Mouse (Mus musculus) kidney, postnatal 10 days (tissue): ENCODE data around the gene Ap1g2.
A peak's percentile ranks its signal among the peaks of the same experiment; 100 is the strongest.

Source experiments
- DNase-seq: peaks from one replicate; pipeline ENCODE4 v3.0.0; 2021; ENCODE audit warnings: mixed read lengths

Gene Ap1g2

DNA sequence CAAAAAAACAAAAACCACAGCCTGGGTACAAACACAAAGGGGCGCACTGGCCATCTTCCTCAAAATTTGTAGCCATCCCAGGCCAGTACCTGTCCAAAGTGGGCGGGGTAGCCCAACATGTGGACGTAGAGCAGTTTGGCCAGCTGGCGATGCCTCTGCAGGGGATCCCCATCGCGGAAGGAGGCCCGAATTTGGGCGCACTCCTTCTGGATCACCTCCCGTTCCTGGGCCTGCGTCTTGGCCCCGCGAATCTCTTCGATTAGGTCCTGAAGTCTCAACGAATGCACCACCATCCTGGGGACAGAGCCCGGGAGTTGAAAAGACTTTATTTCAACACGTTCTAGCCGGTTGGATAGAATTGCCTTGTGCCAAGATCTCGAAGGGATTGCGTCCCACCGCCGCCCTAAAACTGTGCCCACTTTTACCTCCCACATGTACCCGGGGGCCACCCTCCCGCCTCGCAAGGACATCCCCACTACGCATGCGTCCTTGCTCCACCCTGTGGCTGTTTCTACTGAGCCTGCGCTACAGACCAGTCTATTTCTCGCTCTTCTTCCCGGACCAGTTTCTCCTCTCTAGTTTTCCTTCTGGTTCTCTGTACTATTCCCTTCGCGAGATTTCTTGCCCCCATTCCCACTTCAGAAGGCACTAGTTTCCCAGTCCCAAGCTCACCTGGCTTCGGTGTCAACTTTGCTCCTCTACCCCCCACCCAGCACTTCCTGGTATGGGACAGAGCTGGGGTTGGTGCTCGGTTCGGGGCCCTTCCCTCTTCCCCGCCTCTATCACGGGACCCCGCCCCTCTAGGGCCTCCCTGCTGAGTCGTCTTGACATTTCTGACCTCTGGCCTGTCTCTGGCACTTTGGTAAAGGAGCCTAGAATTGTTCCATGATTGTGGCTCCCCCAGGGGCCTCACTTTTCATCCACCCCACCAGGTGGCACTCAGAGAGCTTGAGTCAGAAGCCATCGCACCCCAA, at the start of gene Ap1g2:
Gene Ap1g2, minus strand, starts transcription at position 758 of the 974 bp plus-strand sequence.
- DNase-seq, result peak; percentile 88

GRCm38 (mm10) chr14:55152951-55153481, 46.6 kb upstream of the Ap1g2 start:
- no peak for DNase-seq

- DNase-seq, result no peak
These were observed 45.8 kb upstream of the Ap1g2 start for GRCm38 (mm10) chr14:55152174-55152573.

DNA sequence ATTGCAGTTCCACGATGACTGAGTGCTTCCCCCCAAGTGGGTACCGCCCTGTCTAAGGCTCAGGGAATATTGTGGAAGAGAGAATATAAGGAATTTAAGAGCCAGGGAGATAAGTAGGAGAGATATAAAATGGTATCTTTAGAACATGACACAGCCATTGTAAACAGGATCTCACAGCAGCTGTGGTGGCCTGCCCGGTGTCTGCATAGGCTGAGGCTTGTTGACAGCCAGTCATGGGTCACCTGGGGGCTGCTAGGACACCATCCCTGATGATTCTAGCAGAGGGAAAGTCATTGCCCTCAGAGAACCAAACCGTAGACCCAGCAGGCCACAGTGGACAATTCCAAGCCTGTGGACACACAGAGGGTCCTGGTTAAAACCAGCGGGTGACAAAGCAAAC, 44.6 kb upstream of the Ap1g2 start:
- no peak for DNase-seq

DNA sequence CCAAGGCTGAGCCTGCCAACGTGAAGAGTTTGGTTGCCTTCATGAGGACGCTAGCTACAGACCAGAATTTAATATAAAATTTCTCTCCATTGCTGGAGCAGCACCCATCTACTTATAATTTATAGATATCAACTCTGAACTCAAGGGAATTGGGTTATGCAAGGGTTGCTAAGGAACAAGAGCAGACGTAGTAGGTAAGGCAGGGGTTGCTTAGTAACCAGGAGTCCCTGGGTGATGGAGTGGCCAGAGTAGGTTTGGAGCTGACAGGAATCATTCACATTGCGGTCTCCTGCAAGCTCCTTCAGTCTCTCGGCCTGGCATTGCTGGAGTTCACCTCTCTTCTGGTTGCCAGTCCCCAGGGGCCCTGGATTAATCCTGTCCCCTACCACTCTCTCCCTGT, 42.6 kb upstream of the Ap1g2 start:
- DNase-seq, result no peak

- peak; percentile 66 for DNase-seq
These were observed 42.0 kb upstream of the Ap1g2 start for GRCm38 (mm10) chr14:55148363-55148915.

- peak; percentile 26 for DNase-seq
These were observed 40.5 kb upstream of the Ap1g2 start for GRCm38 (mm10) chr14:55146829-55147401.

DNA sequence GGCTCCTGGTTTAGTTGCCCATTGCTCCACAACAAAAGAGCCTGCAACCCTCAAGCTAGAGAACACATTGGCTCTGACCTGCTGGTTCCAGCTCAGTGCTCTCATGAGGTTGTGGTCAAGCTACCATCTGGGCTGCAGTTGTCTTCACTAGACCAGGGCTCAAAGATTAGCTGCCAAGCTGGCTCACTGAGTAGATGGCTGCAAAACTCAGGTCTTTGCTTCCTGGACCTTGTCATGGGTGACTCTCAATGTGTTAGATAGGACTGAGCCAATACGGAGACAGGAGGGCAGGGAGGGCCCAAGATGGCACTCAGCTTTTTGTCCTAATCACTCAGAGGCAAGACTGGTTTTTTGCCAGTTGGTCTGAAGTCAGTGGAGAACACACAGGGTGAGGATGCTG, 39.9 kb upstream of the Ap1g2 start:
- no peak for DNase-seq

DNA sequence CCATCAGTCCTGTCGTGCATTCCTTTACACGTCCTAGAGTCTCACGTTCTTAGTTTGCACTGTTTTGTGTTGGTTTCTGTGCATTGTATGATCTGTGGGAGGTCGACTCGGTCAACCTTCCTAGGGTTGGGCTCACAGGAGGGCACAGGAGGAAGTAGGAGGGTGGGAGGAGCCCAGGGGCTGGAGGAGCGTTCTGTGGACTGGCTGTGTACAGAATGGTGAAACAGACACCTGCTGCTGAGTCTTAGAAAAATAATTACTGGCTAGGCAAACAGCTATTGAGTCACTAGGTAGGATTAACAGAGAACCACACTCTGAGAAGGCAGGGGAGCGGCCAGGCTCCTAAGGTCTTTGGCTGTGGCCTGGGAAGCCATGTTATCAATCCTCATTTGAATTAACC, 32.9 kb upstream of the Ap1g2 start:
- DNase-seq, result no peak

DNA sequence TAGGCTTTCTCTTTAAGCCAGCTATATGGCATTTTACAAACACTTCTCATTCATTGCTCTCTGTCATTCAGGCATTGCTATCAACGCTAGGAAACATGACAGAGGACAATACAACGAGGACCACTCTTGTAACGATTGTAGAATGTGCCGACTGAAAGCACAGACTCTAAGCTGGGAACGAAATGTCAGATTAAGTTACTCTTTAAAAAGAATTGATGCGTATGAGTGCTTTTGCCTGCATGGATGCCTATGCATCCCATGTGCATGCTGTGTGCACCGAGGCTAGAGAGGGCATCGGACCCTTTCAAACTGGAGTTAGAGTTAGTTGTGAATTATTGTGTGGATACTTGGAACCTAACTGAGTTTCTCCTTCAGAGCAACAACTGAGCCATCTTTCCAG, 29.3 kb upstream of the Ap1g2 start:
- no peak for DNase-seq

- no peak for DNase-seq
These were observed 20.1 kb upstream of the Ap1g2 start for GRCm38 (mm10) chr14:55126521-55126920.

- DNase-seq, result no peak
These were observed 19.3 kb upstream of the Ap1g2 start for GRCm38 (mm10) chr14:55125711-55126110.

GRCm38 (mm10) chr14:55122359-55122758, 16.0 kb upstream of the Ap1g2 start:
- no peak for DNase-seq

GRCm38 (mm10) chr14:55121947-55122346, 15.6 kb upstream of the Ap1g2 start:
- DNase-seq, result peak; percentile 91

DNA sequence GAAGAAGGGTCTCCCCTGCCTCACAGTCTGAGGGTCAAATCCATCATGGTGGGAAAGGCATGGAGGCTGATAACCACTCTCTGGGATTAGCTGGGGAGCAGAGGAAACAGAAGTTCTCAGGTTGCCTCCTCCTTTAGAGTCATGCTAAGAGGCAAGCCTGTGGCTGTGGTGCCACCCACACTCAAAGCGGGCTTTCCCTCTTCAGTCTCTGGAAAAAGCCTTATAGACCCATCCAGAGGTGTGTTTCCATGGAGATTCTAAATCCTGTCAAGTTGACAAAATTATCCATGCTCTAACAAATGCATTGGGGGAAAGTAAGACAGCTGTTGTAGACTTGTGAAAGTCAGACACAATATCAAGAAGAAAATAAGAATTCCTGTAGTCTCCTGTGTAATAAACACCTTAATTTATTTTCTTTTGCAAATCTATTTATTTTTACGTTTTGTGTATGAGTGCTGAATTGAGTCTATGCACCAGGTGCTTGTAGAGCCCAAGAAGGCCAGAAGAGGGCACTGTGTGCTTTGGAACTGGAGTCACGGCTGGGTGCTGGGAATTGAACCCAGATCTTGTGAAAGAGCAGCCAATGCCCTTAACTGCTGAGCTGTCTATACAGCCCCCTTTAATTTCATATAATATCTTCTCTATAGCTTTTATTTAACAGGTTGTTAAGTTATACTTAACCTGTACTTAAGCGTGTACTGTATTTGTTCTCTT, 13.2 kb upstream of the Ap1g2 start:
- DNase-seq, result no peak

DNA sequence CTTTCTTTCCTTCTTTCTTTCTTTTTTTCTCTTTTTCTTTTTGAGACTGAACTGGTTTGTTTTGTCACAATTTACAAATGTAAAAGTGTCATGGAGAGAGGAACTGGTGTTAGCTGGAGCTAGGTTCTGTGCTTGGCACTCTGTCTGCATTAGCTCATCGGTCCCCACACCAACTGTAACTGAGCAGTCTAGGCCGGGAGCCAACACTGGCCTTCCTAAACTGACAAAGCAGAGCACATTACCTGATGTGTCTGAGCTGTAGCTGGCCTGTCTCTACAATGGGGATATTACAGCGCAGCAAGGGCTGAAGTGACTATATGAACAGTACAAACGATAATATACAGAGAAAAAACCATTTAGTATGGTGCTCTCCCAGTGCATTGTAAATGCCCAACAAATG, 12.5 kb upstream of the Ap1g2 start:
- DNase-seq, result no peak

GRCm38 (mm10) chr14:55116425-55117200, 10.2 kb upstream of the Ap1g2 start, which contains the start of gene Jph4:
Gene Jph4, minus strand, starts transcription at chr14:55116935.
- peak; percentile 42 for DNase-seq

GRCm38 (mm10) chr14:55115846-55116245, 9.5 kb upstream of the Ap1g2 start:
- DNase-seq, result no peak

DNA sequence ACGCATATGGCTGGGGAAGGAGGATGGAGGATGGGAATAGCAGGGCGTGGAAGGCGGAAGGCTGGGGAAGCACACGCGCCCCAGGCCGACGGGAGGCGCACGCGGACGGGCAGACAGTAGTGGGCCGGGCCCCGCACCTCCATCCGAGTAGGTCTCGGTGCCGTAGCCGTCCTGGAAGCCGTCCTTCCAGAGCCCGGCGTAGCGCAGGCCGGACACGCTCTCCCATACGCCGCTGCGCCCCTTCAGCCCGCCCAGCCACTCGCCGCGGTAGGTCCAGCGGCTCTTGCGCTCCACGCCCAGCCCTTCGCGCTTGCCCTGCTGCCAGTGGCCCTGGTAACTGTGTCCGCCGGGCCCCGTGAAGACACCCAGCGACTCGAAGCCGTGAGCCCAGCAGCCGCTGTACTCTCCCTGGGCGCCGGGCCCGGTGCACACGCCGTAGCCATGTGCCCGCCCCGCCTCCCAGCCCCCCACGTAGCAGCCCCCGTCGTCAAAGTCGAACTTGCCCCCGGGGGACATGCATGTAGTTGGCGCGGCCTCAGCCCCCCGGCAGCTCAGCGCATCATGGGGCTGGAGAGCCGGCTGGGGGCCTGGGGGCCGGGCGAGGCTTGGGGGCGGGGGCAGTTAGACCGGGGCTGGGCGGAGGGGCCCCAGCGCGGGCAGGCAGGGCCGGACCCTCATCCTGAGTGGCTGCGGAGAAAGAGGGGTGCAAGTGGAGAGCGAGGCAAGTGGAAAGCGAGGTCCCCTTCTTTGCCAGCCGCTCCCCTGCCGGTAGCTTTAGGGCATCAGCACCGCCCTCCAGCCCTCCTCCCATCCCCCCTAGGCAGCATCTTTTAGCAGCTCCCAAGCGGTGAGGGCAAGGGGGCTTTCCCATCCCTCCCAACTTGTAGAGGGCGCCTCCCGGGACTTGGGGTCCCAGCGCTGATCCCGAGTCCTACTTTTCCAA, 8.6 kb upstream of the Ap1g2 start:
- DNase-seq, result peak; percentile 70

GRCm38 (mm10) chr14:55113975-55114645, 7.7 kb upstream of the Ap1g2 start:
- peak; percentile 42 for DNase-seq
